In the genomic region with DNA sequence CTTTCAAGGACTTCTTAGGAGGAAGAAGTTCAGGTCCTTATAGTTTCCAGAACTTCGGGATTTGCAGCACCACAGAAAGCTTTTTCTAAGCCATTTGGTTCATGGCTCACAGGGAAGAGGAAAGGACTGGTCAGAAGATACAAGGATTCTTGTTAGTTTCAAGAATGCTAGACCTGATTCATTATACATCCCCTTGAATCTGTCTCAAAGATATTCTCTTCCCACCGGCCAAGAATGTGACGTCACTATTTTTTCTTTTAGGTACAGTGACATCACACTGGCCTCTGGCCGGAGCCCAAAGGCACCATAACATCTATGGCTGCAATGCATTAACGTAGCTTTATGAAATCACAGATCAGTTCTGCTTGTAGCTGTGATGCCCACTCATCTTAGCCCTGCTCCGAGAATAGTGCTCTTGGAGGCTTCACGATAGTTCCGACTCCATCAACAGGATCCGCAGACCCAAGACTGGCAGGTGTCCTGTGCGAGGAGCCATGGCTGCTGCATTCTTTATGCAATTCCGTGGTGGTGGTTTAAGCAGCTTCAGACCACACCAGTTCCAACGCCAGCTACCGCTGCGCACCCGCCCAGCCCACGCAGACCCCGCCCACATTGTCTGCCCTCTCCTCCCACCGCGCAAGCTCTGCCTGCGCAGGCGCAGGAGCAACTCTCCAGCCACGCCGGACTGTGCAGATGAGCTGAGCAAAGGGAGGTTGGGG, we compare ENCODE assay signal across 8 mouse cellular contexts. TPM values are rescaled to one million over a fixed set of nuclear protein-coding genes. Genes with fewer than 3 reads are reported as not detected.
DNase-seq lines count a peak whose midpoint lies in the region; ATAC-seq and TF ChIP-seq lines count a peak whose summit lies in the region.

No protein-coding gene starts in this region.

- H3K27me3 ChIP-seq in forebrain, embryonic 13.5 days, result peaks cover 51% of the 10 kb centered on the region
- H3K27me3 ChIP-seq in testis, adult 2 months (ENCODE audit: control insufficient read depth, insufficient read depth, low read length), result peaks cover 8% of the 10 kb centered on the region; the same call in 1 of the 2 replicates

- no peak overlapping the region for H3K27ac ChIP-seq in forebrain, embryonic 13.5 days
- H3K27ac ChIP-seq in testis, adult 2 months (ENCODE audit: control insufficient read depth, insufficient read depth, low read depth, low read length), result peak overlapping the region; percentile 40

- intact Hi-C loops in heart, postnatal 10 days (cut with DNase I), result loop anchor here (10.0 kb wide), 1 partner anchor 220 kb away; no protein-coding TSS in a partner anchor

- no peaks in the 10 kb centered on the region for H3K9me3 ChIP-seq in forebrain, embryonic 13.5 days (replicated peaks)

- peak; percentile 23; the same call in 1 of the 2 replicates for TF ChIP-seq POLR2A in testis, adult 2 months (IDR thresholded peaks at IDR 0.05; ENCODE audit: control insufficient read depth, low read depth, low read length)

- no peaks in the 10 kb centered on the region for H3K36me3 ChIP-seq in forebrain, embryonic 13.5 days (ENCODE audit: poor library complexity, severe bottlenecking)
- H3K36me3 ChIP-seq in testis, adult 2 months (ENCODE audit: control insufficient read depth, insufficient read depth, low read length), result no peaks in the 10 kb centered on the region

- H3K4me2 ChIP-seq in forebrain, embryonic 13.5 days, result peak overlapping the region; percentile 71

- H3K4me1 ChIP-seq in forebrain, embryonic 13.5 days, result peaks cover 15% of the 10 kb centered on the region
- H3K4me1 ChIP-seq in testis, adult 2 months (ENCODE audit: control insufficient read depth, insufficient read depth, low read length), result peaks cover 22% of the 10 kb centered on the region

- DNase-seq in ES-CJ7 (ENCODE audit: low read depth, low spot score), result peak; percentile 89
- peak; percentile 78 for DNase-seq in adrenal gland, postnatal 14 days
- peak; percentile 79 to 80 for DNase-seq in heart, postnatal 10 days
- peak; percentile 66 to 79 for DNase-seq in kidney, postnatal 25 days
- no peak for DNase-seq in thymus, postnatal 0 days (ENCODE audit: low spot score)

- 1% methylated on average over 23 of the region's 23 CpGs for whole genome bisulfite sequencing in forebrain, embryonic 13.5 days

- peak overlapping the region; percentile 53 for H3K9ac ChIP-seq in forebrain, embryonic 13.5 days

- H3K4me3 ChIP-seq in forebrain, embryonic 13.5 days, result peak overlapping the region; percentile 46
- H3K4me3 ChIP-seq in testis, adult 2 months (ENCODE audit: control insufficient read depth, low read depth, low read length), result peak overlapping the region; percentile 62

- peak; percentile 96 for ATAC-seq in forebrain, embryonic 13.5 days
- ATAC-seq in megakaryocyte progenitor cell, adult 5-6 weeks (replicated peaks; ENCODE audit: poor library complexity), result peak; percentile 70

- TF ChIP-seq CTCF in testis, adult 2 months (IDR thresholded peaks at IDR 0.05; ENCODE audit: control insufficient read depth, insufficient read depth, insufficient replicate concordance, low read depth, low read length), result no peak

RNA-seq across cellular contexts. Expression of gene Osr1, which starts 14.6 kb away (rescaled TPM):
- 3.6 and 6.3 TPM in 2 replicates for total RNA-seq in adrenal gland, postnatal 14 days (2021)
- polyA plus RNA-seq in forebrain, embryonic 13.5 days (2015; fragmentation: Nextera tagmentation; extraction: Ambion mirVana), result 3.6 and 3.8 TPM in 2 replicates
- total RNA-seq in heart, postnatal 10 days (2021), result 10 to 100 TPM in 1 of 2 experiments, 1 to 10 TPM in 1; 8.9 to 11.3 TPM
- not detected in 2 replicates for total RNA-seq in megakaryocyte progenitor cell, adult 5-6 weeks (2015)
- total RNA-seq in megakaryocyte progenitor cell, adult 5-6 weeks (2017), result not detected in 2 replicates
- polyA plus RNA-seq in testis, adult 2 months (2012; rRNA removed), result 3.9 and 4.5 TPM in 2 replicates
- 0.79 and 1.5 TPM in 2 replicates for polyA plus RNA-seq in thymus, postnatal 0 days (2015; fragmentation: Nextera tagmentation; extraction: Ambion mirVana)
